Mouse (Mus musculus): Measurements from ENCODE around the gene Dnm2.
"Not testable (repeated sequence)": the region's sequence is repeated elsewhere in the genome, so short reads cannot be mapped to it uniquely, and the experiment has no call there.

The Dnm2 gene

GRCm38 (mm10) chr9:21539981-21540753 is 115.5 kb downstream of the Dnm2 start:
- DNase-seq (ENCODE audit: extremely low read depth, insufficient read length, low spot score) = no peak

GRCm38 (mm10) chr9:21542001-21542400 is 117.3 kb downstream of the Dnm2 start:
- not testable (repeated sequence) for DNase-seq (ENCODE audit: extremely low read depth, insufficient read length, low spot score)

- no peak for DNase-seq (ENCODE audit: extremely low read depth, insufficient read length, low spot score)
Observed at GRCm38 (mm10) chr9:21545351-21545915, 120.7 kb downstream of the Dnm2 start.

- peak; percentile 98 for DNase-seq (ENCODE audit: extremely low read depth, insufficient read length, low spot score)
Observed at GRCm38 (mm10) chr9:21545916-21546788, 121.4 kb downstream of the Dnm2 start.

- no peak for DNase-seq (ENCODE audit: extremely low read depth, insufficient read length, low spot score)
Observed at GRCm38 (mm10) chr9:21546789-21547074, 122.0 kb downstream of the Dnm2 start, which contains the start of gene Carm1. TSS of gene Carm1 (plus strand) at chr9:21546894.

- DNase-seq (ENCODE audit: extremely low read depth, insufficient read length, low spot score) = peak; percentile 71
Observed at GRCm38 (mm10) chr9:21547075-21547941, 122.6 kb downstream of the Dnm2 start.

- no peak for DNase-seq (ENCODE audit: extremely low read depth, insufficient read length, low spot score)
Observed at GRCm38 (mm10) chr9:21551049-21551448, 126.3 kb downstream of the Dnm2 start.

GRCm38 (mm10) chr9:21553607-21554273 is 129.0 kb downstream of the Dnm2 start:
- DNase-seq (ENCODE audit: extremely low read depth, insufficient read length, low spot score) = no peak

- no peak for DNase-seq (ENCODE audit: extremely low read depth, insufficient read length, low spot score)
Observed at GRCm38 (mm10) chr9:21555198-21555742, 130.6 kb downstream of the Dnm2 start.

GRCm38 (mm10) chr9:21556996-21557395 is 132.3 kb downstream of the Dnm2 start:
- no peak for DNase-seq (ENCODE audit: extremely low read depth, insufficient read length, low spot score)

Measured in 3134 (cell line).